Mouse (Mus musculus): ENCODE measurements at regions not wholly inside any gene's neighbourhood (a gene's known extent, or its start where the extent isn't known, plus 50 kb on each side); places are given as distances from the start of the nearest gene placed in this dataset.

DNA sequence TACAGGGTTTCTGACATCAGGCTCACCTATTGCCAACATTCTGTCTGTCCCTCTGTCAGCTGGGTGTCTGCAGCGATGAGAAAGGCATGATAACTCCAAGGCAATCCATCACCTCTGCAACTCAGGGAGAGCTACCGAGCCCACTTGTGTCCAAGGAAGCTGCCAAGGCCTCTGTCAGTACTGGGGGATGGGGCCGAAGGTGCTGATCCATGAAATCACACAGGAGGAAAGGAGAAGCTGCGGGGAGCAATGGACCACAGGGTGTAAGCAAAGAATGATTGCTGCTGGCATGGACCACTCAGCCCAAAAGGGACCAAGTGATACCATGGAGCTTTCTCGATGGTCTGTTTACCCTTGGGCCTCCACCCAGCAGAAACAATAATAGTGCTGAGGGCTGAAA lies 67.5 kb upstream of the Mid1ip1 start:
- DNase-seq (ENCODE audit: low spot score) = no peak

DNA sequence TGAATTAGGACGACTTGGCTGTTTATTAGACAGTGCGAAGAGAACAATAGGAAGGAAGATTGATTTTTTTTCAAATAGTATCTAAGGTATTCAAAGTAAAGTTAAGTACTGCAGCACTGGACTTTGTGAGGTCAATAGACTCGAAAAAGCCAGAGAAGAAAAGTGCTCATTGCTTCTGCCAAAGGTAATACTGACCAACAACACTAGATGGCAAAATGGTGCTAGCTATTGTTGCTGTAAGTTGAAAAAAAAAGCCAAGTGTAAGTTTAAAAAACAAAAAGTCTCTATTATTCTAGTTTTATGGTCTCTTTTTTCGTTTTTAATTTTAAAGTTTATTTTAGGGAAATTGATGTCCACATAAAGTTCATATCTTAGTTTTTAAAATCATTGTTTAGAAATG lies 63.9 kb upstream of the Mid1ip1 start:
- peak; percentile 58 for DNase-seq (ENCODE audit: low spot score)

Measured in embryo, embryonic 10.5 days (tissue).